Mouse (Mus musculus): ENCODE data around the gene Hnrnpf. TPM values are rescaled to one million over a fixed set of nuclear protein-coding genes. Genes with fewer than 3 reads are reported as not detected.
A peak's percentile ranks its signal among the peaks of the same experiment; 100 is the strongest.
"Not testable (repeated sequence)": the region's sequence is repeated elsewhere in the genome, so short reads cannot be mapped to it uniquely, and the experiment has no call there.

The Hnrnpf gene
- total and polyA plus RNA-seq, 2 experiments from 2014 or later = 225 to 236 TPM

GRCm38 (mm10) chr6:117863751-117864150, 36.4 kb upstream of the Hnrnpf start:
- Histone ChIP-seq H3K9me3 (ENCODE audit: low read length) (no peaks in the 10 kb centered on the region), H3K27ac (ENCODE audit: low read depth, low read length) (no peak overlapping the region), H3K9ac (peak overlapping the region; percentile 74; the same call in 1 of the 2 replicates), H3K4me3 (ENCODE audit: low read depth, low read length) (peak overlapping the region; percentile 56), H3K4me1 (ENCODE audit: insufficient read depth) (peaks cover 8% of the 10 kb centered on the region; the same call in 1 of the 2 replicates), H3K4me2 (ENCODE audit: low read depth) (peak overlapping the region; percentile 92), H3K36me3 (ENCODE audit: insufficient read depth) (no peaks in the 10 kb centered on the region), H3K27me3 (ENCODE audit: insufficient read depth, low read length) (no peaks in the 10 kb centered on the region)
- no peak for TF ChIP-seq CTCF (IDR thresholded peaks at IDR 0.05; ENCODE audit: low read depth)
- 91% methylated on average over 8 of the region's 8 CpGs for WGBS
- ATAC-seq (no peak), DNase-seq (no peak)

- peaks cover 5% of the 10 kb centered on the region; the same call in 1 of the 2 replicates for H3K4me1 ChIP-seq (ENCODE audit: insufficient read depth)
- WGBS = 90% methylated on average over 8 of the region's 8 CpGs
- H3K36me3 ChIP-seq (ENCODE audit: insufficient read depth) = peaks cover 5% of the 10 kb centered on the region; the same call in 1 of the 2 replicates
- H3K9ac ChIP-seq = no peak overlapping the region
- H3K9me3 ChIP-seq (ENCODE audit: low read length) = no peaks in the 10 kb centered on the region
- no peak overlapping the region for H3K4me2 ChIP-seq (ENCODE audit: low read depth)
- ATAC-seq (no peak), DNase-seq (no peak)
- TF ChIP-seq CTCF (IDR thresholded peaks at IDR 0.05; ENCODE audit: low read depth) = no peak
- H3K4me3 ChIP-seq (ENCODE audit: low read depth, low read length) = no peak overlapping the region
- H3K27me3 ChIP-seq (ENCODE audit: insufficient read depth, low read length) = no peaks in the 10 kb centered on the region
- H3K27ac ChIP-seq (ENCODE audit: low read depth, low read length) = no peak overlapping the region
Measured at GRCm38 (mm10) chr6:117868187-117868586, 31.9 kb upstream of the Hnrnpf start.

GRCm38 (mm10) chr6:117871034-117871433, 29.1 kb upstream of the Hnrnpf start:
- no peaks in the 10 kb centered on the region for H3K4me1 ChIP-seq (ENCODE audit: insufficient read depth)
- H3K4me3 ChIP-seq (ENCODE audit: low read depth, low read length) = no peak overlapping the region
- H3K27ac ChIP-seq (ENCODE audit: low read depth, low read length) = no peak overlapping the region
- H3K9me3 ChIP-seq (ENCODE audit: low read length) = no peaks in the 10 kb centered on the region
- 82% methylated on average over 14 of the region's 14 CpGs for WGBS
- TF ChIP-seq CTCF (IDR thresholded peaks at IDR 0.05; ENCODE audit: low read depth) = no peak
- ATAC-seq = no peak
- no peak for DNase-seq
- H3K4me2 ChIP-seq (ENCODE audit: low read depth) = no peak overlapping the region
- peaks cover 5% of the 10 kb centered on the region; the same call in 1 of the 2 replicates for H3K36me3 ChIP-seq (ENCODE audit: insufficient read depth)
- no peak overlapping the region for H3K9ac ChIP-seq
- no peaks in the 10 kb centered on the region for H3K27me3 ChIP-seq (ENCODE audit: insufficient read depth, low read length)

- not testable (repeated sequence) for H3K27me3 ChIP-seq (ENCODE audit: insufficient read depth, low read length); H3K27ac ChIP-seq (ENCODE audit: low read depth, low read length); H3K4me1 ChIP-seq (ENCODE audit: insufficient read depth); H3K4me3 ChIP-seq (ENCODE audit: low read depth, low read length); H3K9ac ChIP-seq; H3K36me3 ChIP-seq (ENCODE audit: insufficient read depth); ATAC-seq; H3K9me3 ChIP-seq (ENCODE audit: low read length); H3K4me2 ChIP-seq (ENCODE audit: low read depth); DNase-seq
- WGBS = 90% methylated on average over 7 of the region's 7 CpGs
Measured at GRCm38 (mm10) chr6:117873450-117873849, 26.7 kb upstream of the Hnrnpf start.

- DNase-seq (no peak), ATAC-seq (no peak)
- TF ChIP-seq CTCF (IDR thresholded peaks at IDR 0.05; ENCODE audit: low read depth) = no peak
- no peaks in the 10 kb centered on the region for H3K9me3 ChIP-seq (ENCODE audit: low read length)
- H3K27me3 ChIP-seq (ENCODE audit: insufficient read depth, low read length) = no peaks in the 10 kb centered on the region
- WGBS = 79% methylated on average over 3 of the region's 3 CpGs
- H3K27ac ChIP-seq (ENCODE audit: low read depth, low read length) = no peak overlapping the region
- no peak overlapping the region for H3K4me2 ChIP-seq (ENCODE audit: low read depth)
- H3K4me3 ChIP-seq (ENCODE audit: low read depth, low read length) = no peak overlapping the region
- H3K4me1 ChIP-seq (ENCODE audit: insufficient read depth) = peaks cover 3% of the 10 kb centered on the region; the same call in 1 of the 2 replicates
- H3K36me3 ChIP-seq (ENCODE audit: insufficient read depth) = peaks cover 5% of the 10 kb centered on the region; the same call in 1 of the 2 replicates
- H3K9ac ChIP-seq = no peak overlapping the region
Measured at GRCm38 (mm10) chr6:117874621-117875281, 25.4 kb upstream of the Hnrnpf start.

GRCm38 (mm10) chr6:117878700-117879407, 21.3 kb upstream of the Hnrnpf start:
- H3K27ac ChIP-seq (ENCODE audit: low read depth, low read length) = peak overlapping the region; percentile 98
- peak overlapping the region; percentile 62 for H3K4me2 ChIP-seq (ENCODE audit: low read depth)
- peaks cover 3% of the 10 kb centered on the region for H3K4me1 ChIP-seq (ENCODE audit: insufficient read depth)
- H3K9ac ChIP-seq = peak overlapping the region; percentile 68
- DNase-seq = no peak
- ATAC-seq = peak; percentile 90
- peak overlapping the region; percentile 53 for H3K4me3 ChIP-seq (ENCODE audit: low read depth, low read length)
- H3K36me3 ChIP-seq (ENCODE audit: insufficient read depth) = no peaks in the 10 kb centered on the region
- no peaks in the 10 kb centered on the region for H3K27me3 ChIP-seq (ENCODE audit: insufficient read depth, low read length)
- TF ChIP-seq CTCF (IDR thresholded peaks at IDR 0.05; ENCODE audit: low read depth) = no peak
- H3K9me3 ChIP-seq (ENCODE audit: low read length) = no peaks in the 10 kb centered on the region
- 14% methylated on average over 26 of the region's 26 CpGs for WGBS
